Mouse (Mus musculus) erythroblast, adult 5-6 weeks (primary cell): ENCODE measurements around the gene Ptpru. TPM values are rescaled to one million over a fixed set of nuclear protein-coding genes. Genes with fewer than 3 reads are reported as not detected.

Source experiments
- ATAC-seq: replicated peaks from 2 replicates; pipeline ENCODE4 v1.8.0; 2016; ENCODE audit warnings: moderate number of reproducible peaks, mild to moderate bottlenecking, moderate TSS enrichment, inconsistent platforms; ENCODE audit not compliant: poor library complexity, low FRiP score, severe bottlenecking
- total RNA-seq, 2 experiments: library from RNA; stranded (forward) in 1 of 2; stranded (reverse) in 1 of 2; fragments of 150-400 nt in 1 of 2; fragments of 200-764, 138-1000 nt in 1 of 2; gene quantifications; 2 replicates each; pipeline versions ENCODE4 v1.2.3 to v1.2.4; 2015 to 2017; ENCODE audit warnings: low replicate concordance in 2 of 2

The Ptpru gene
- total RNA-seq, 2 experiments from 2014 or later, result 0.19 to 3.2 TPM

DNA sequence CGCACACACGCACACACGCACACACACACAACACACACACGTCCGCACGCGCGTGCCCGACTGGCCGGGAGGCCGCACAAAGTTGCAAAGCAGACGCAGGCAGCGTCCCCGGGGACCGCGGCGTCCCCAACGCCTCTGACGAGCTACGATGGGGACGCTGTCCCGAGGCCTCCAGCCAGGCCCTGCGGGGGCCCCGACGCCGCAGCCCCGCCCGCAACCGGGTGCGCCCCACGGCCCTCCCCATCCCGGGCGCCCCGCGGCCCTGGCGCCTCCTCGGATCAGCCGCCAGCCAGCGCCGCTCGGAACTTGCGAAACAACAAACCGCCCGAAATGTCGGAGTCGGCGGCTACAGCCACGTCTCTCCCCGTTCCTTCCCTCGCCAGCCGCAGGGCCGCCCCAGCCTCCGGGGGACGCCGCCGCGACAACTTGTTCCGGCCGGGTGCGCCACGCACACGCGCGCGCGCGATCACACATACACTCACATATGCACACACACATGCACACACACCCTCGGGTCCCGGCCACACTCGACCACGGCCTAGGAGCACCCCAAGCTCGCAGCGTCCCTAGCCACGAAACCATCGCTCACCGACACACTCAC, 1.1 kb downstream of the Ptpru start:
- ATAC-seq, result no peak

DNA sequence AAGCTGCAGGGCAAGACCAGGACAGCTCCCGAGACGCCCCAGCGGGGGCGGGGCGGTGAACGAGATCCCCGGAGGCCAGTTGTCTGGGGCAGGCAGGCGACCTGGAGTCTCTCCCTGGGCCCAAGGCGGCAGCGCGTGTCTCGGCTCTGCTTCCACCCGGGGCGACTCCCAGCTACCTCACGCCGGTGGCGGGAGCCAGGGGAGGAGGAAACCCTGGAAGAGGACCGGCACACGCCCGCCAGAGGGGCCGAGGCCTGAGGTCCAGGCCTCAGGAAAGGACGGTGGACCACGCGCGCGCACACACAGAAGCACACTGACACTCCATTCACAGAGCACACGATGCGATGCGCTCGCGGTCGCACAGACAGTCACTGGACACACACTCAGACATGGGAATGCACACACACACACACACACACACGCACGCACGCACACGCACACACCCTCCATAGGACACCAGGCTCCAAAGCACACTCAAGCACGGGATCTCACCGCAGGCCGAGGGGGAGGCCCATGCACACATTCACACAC, 1.7 kb downstream of the Ptpru start:
- ATAC-seq, result no peak

DNA sequence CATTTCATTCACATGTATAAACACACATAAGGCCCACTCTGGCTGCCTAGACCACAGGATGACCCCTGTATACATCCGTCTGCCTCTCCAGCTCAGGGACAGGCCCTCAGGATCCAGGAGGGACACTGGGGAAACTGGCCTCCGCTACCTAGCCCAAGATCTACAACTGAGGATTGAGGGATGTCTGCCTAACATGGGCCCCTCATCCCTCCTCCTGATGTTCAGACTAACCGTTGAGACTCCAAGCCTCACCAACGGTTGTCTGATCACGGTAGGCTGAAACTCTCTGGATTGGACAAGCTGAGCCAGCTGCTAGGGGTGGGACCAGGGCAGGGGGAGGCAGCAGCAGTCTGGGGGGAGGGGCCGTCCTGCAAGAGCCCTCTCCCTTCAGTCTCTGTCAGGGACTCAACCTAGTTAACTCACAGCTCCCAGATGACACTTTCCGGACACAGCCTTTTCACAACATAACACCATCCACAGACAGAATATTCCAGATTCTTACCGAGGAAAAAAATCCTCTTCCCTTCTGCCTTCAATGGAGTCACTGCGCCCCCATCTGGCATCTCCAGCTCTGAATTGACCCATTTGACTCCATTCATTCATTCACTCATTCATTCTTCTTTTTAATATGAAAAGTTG, 4.0 kb downstream of the Ptpru start:
- ATAC-seq, result no peak

DNA sequence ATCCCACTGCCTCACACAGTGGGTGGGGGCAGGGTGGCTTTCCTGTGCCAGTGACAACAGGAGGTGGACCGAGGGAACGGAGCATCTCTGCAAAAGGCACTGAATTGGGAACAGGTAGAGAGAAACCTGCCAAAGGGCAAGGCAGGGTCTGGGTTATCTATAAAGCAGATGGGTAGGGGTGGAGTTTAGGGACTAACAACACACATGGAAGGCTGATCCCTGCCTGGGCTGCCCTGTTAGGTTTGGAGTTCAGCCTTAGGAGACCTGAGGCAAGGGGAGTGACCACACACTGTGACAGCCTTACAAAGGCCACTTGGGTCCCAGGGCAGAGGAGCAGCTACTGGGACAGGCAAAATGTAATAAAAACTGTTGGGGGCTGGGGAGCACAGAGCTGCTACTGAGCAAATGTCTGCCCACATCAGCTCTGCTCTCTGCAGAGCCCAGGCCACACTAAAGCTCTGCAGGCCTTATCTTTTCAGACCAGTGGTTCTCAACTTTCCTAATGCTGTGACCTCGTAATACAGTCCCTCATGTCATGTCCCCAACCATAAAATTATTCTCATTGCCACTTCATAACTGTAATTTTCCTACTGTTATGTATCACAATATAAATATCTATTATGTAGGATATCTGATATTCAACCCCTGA, 5.2 kb downstream of the Ptpru start:
- no peak for ATAC-seq

DNA sequence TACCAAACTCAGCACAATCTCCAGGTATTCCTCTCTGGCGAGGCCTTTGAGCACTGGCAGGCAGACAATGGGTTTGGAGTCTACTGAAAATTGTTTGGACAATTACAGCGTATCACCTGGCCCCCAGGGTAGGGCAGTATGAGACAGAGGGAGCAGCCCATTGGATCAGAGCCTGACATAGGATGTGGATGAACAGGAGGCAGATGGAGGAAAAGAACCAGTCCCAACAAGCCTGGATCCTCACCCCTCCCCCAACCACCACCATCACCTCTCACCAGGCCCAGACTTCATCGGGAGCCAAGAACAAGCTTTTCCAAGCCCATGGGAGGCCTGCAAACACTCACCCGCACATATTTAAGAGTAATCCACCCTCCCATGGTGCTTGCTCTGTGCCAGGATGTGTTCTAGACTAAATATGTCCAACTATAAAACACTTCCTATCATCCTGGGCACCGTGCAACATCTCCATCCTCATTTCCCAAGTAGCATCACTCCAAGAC, 6.5 kb downstream of the Ptpru start:
- no peak for ATAC-seq

DNA sequence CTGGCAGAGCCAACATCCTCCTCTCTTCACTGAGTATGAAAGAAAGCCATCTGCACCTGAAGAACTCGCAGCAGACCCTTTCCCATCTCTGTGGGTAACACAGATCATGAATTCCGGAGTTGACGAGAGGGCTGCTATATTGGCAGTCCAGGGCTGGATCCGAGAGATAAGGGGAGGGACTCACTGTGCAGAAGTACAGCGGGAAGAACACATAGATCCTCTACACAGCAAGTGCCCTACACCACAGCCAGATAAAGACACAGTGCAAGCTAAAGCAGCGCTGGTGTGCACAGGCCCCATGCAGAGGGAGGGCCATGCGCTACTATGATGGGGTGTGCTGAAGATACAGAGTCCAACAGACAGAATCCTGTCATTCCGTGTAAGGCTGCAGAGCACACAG, 9.0 kb downstream of the Ptpru start:
- no peak for ATAC-seq

DNA sequence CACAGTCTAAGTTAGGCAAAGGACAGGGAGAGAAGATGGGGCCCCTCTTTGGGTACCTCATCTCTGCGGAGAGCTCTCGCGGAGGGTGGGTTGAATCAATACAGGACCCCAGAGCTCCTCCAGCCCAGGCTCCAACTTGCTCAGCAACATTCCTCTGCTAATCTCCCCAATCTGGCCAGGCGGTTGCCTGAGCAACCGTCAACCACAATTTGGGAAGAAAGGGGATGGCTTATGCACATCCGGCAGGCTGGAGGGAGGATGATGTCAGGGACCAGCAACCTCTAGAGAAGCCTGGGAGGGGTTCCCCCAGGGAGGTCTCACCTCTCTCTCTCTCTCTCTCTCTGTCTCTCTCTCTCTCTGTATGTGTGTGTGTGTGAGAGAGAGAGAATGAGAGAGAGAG, 11.2 kb downstream of the Ptpru start:
- no peak for ATAC-seq

DNA sequence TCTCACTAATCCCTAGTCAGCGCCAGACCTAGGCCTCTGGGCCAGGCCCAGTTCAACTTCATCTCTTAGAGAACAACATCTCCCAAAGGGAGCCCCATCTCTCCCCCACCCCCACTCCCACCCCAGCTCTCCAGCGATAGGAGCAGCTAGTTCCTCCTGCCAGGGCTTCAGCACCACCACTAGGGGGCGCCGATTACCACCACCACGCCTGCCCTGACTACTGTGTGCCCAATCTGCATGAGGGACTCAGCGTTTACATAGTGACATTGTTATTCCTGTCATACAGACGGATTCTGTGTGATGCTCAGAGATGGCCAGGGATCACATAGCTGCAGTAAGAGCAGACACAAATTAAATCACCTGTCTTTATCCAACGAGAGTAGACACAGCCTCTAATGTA, 12.3 kb downstream of the Ptpru start:
- ATAC-seq, result peak; percentile 65

DNA sequence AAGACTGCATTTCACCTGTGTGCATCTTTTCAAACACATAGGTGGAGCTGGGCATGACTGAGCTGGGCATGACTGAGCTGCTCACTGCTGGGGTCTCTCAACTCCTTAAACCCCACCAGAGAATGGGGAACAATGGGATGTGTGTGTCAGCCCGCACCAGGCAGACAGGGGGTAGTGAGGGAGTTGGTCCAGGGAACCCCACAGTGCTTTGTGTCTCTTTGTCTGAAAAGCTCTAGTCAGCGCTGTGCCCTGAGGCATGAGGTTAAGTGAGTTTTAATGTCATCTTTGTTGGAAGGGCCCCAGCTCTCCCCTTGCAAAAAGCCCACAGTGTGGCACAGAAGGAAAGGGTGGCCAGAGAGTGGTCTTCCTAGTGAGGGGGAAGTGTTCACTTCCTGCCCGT, 13.1 kb downstream of the Ptpru start:
- ATAC-seq, result no peak

DNA sequence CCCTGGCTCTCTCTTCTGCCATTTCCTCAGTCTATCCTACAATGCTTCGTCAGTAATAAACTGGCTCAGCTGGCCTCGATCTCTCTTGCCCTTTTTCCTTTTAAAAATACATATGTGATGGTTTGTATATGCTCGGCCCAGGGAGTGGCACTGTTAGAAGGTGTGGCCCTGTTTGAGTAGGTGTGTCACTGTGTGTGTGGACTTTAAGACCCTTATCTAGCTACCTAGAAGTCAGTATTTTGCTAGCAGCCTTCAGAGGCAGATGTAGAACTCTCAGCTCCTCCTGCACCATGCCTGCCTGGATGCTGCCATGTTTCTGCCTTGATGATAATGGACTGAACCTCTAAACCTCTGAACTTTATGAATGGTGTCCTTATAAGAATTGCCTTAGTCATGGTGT, 15.5 kb downstream of the Ptpru start:
- ATAC-seq, result no peak

DNA sequence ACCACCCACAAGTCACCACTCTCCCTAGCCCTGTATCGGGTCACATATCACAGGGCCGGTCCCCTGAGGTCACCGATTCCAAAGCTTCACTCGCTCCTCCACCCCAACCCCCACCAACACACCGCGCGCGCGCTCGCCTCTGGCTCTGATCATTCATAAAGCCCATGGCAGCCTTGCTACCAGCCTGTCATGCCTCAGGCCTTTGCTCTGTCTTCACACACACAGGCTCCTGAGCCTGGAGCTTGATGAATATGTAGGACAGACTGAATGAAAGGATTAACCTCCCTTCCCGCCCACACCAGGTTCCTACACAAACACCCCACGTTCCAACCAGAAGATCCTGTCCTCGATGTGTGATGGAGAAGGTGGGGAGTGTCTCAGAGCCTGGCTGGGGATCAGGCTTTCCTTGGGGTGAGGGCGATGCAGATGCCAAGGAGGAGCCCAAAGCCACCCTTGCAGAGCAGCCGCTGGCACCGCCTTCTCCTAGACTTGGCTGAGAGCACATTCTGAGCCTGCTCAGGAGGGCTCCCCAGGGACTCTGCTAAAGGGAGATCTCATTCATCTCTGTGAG, 16.8 kb downstream of the Ptpru start:
- no peak for ATAC-seq

DNA sequence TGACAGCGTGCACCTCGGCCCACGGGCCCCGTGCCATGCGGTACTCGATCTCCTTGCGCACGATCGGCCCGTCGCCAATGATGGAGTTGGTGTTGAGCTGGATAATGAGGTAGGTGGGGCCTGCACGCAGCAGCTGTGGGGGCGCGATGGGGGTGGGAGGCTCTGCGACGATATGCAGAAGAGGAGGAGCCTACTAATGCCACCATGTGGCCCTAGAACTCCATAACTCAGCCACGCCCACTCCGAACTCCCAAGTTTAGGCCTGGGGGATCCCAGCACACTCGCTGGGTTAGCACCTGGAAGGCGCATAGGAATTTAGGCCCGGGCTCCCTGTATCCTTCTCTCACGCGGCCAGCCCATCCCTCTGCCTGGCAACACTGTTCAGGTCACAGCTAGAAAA, 19.2 kb downstream of the Ptpru start:
- ATAC-seq, result no peak

DNA sequence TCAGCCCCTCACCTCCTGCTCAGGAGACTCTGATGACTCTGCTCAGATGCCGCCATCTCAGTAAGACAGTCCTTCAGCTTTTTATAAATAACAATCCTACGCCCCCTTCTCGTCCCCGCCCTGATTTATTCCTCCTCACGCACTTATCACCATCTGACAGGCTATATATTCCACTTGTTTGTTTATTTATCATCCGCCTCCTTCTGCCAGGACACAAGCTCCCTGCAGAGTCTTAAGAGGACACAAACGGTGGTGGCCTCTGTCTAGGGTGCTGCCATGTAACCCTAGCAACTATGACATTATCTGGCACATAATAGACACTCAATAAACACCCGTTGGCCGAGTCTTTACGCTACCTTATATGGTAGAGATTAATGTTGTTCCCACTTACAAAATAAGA, 22.3 kb downstream of the Ptpru start:
- no peak for ATAC-seq

DNA sequence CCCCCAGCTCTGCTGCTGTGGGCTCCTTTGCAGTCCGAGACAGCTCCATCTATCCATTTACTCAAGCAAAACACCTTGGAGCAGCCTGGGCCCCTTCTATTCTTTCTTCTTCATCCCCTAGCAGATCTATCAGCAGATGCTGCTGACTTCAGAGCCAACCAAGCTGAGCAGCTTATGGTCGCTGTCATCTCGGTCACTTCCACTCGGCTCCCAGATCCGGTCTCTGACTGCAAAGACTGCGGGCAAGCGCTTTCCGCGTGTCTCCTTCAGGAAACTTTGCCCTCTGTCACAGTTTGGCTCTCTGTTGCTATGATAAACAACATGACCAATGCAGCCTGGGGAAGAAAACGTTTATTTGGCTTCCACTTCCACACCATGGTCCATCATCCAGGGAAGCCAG, 23.2 kb downstream of the Ptpru start:
- ATAC-seq, result no peak

DNA sequence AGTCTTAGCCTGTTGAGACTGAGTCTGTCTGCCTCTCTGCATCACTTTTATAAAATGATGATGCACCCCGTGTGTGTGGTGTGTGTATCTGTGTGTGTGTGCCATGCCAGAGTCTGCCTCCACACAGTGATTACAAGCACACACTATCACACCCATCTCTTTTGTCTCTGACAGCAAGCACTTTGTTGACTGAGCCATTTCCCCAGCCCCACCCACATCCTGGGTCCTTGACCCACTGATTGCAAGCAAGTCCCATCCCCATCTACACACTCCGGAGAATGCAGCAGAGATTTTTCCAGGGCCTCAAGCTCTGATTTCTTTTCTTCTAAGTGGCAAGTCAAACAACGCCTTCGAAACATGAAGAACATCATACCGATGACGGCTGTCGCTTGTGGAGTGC, 24.3 kb downstream of the Ptpru start:
- no peak for ATAC-seq

DNA sequence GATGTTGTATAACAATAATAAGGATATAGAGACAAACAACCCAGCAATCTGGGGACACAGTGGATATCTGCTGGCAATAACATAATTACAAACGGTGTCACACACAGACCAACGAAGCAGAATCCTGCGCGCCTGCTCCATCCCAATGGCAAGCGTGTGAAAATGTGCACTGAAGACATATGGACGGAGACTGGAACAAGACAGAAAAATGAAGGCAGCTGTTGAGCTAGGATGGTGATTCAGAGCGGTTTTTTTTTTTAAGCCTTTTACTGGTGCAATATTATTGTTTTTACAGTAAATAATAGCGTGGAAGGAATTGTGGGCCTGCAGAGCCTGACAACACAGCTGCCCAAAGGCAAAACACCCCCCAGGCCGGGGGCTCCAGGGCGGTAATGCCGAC, 25.6 kb downstream of the Ptpru start:
- ATAC-seq, result no peak

DNA sequence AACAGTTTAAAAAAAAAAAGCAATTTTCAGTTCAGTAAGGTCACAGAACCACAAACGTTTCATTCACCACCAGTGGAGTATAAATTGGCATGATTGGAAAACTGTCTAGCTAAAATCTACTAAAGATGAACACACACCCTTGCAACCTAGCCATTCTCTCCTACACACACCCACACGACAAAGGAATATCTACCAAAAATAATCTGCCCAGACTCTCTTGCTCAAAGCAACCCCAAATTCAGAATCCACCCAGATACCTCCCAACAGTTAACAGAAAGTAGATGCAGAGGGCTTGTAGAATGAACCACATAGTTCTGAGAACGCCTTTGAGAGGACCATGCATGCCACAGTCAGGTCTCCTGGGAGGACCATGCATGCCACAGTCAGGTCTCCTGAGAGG, 32.8 kb downstream of the Ptpru start:
- ATAC-seq, result no peak

DNA sequence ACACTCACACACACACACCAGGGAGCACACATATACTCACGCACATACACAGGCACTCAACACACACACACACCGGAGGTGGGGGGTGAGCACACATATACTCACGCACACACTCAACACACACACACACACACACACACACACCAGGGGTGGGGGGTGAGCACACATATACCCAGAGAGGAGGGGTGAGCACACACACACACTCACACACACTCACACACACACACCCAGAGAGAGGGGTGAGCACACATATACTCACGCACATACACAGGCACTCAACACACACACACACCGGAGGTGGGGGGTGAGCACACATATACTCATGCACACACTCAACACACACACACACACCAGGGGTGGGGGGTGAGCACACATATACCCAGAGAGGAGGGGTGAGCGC, 33.4 kb downstream of the Ptpru start:
- ATAC-seq, result peak; percentile 47; the same call in 1 of the 2 replicates

DNA sequence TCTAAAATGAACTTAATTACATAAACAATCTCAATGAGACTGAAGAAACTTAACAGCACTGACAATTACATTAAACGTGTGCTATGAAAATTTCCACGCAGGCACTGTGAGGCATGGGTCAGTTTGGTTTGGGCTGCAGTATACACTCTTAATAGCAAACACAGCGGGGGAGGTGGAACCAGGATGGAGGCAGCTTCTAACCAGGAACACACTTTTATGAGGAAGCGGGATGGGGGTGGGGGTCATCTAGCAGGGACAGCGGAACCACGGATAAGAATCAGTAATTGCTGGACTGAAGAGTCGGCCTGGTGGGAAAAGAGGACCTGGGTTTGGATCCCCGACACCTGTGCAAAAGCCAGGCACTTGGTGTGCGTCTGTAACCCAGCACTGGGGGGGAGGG, 34.2 kb downstream of the Ptpru start:
- no peak for ATAC-seq

DNA sequence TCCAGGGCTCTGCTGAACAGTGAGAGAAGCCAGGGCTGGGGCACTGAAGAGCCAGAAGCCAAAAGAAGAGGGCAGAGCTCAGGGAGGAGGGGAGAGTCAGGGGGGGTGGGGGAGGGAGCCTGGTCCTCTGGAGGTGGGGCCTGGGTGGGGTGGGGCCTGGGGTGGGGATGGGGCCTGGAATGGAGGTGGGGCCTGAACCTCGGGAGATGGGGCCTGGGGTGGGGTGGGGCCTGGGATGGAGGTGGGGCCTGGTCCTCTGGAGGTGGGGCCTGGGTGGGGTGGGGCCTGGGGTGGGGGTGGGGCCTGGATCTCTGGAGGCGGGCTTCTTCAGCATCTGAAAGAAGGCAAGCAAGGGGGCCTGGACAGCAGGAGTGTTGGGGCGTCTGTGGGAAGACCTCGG, 39.1 kb downstream of the Ptpru start:
- no peak for ATAC-seq

DNA sequence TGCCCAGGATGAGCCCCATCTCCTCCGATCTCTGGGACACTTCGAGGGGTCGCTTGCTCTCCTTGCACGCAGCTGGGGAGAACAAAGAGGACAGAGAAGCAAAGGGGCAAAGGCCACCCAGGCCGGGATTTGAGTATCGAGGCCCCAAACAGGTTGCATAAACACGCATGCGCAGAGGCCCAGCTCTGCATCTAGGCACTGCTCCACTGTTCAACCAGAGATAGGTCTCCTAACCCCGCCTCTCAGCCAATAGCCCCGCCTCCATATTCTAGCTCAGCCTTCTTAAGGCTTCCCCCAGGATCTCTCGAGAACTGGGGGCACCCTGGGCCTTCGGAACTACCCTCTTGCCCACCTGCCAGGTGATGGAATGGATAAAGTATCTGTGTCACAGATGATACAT, 40.2 kb downstream of the Ptpru start:
- no peak for ATAC-seq
